Mouse (Mus musculus) stomach, postnatal 0 days (tissue): ENCODE data around the gene Inf2.

Source experiments
- CTCF ChIP-seq: IDR thresholded peaks from 2 replicates; pipeline ENCODE4 v1.5.1; 2016; ENCODE audit warnings: antibody characterized with exemption, low read depth, mild to moderate bottlenecking, moderate library complexity
- EP300 ChIP-seq: optimal IDR thresholded peaks from 2 replicates; pipeline ENCODE3; 2016; ENCODE audit warnings: antibody characterized with exemption

DNA sequence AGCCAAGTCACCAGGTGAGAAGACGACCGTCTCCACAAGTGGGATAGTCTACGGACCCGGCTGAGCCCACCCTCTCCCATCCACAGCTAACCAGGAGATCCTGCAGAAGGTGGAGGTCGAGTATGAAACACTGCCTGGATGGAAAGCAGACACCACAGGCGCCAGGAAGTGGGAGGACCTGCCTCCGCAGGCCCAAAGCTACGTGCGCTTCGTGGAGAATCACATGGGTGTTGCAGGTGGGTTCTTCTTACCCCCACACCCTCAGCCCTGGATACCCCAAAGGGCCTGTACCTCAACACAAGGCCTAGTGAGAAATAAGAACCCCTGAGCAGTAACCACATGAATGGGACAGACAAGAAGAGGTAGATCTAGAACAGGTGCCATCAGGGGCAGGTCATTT, 50.9 kb downstream of the Inf2 start:
- TF ChIP-seq CTCF, result no peak
- no peak for TF ChIP-seq EP300
